Mouse (Mus musculus) CH12.LX (cell line): ENCODE measurements around the gene Ptprf. TPM values are rescaled to one million over a fixed set of nuclear protein-coding genes. Genes with fewer than 3 reads are reported as not detected.

Experiments used
- DNase-seq: peaks from one replicate; pipeline ENCODE4 v3.0.0-alpha.2; 2013; ENCODE audit errors: extremely low read depth
- H3K27ac ChIP-seq: 2 replicates; pipeline ENCODE4 v1.5.1; 2012; ENCODE audit warnings: low read depth, mild to moderate bottlenecking, control low read depth, moderate library complexity; ENCODE audit not compliant: insufficient read depth
- H3K27me3 ChIP-seq: replicated peaks from 2 replicates; pipeline ENCODE3; 2012; ENCODE audit warnings: inconsistent platforms
- H3K36me3 ChIP-seq, 2 experiments: replicated peaks in 1 of 2; 2 replicates each; pipeline versions ENCODE3 to v1.6.1; 2012; ENCODE audit warnings: inconsistent platforms in 1 of 2, low read length in 1 of 2, mild to moderate bottlenecking in 1 of 2, mixed read lengths in 1 of 2, moderate library complexity in 1 of 2; ENCODE audit not compliant: control insufficient read depth in 1 of 2, insufficient read depth in 1 of 2
- H3K4me1 ChIP-seq, 2 experiments: 2 replicates each; pipeline ENCODE4 v1.6.1; 2012; ENCODE audit warnings: inconsistent platforms in 1 of 2, moderate library complexity in 1 of 2; ENCODE audit not compliant: insufficient read depth in 2 of 2, control insufficient read depth in 1 of 2
- H3K4me2 ChIP-seq: 2 replicates; pipeline ENCODE4 v1.6.1; 2012; ENCODE audit warnings: low read depth, mild to moderate bottlenecking, control low read depth; ENCODE audit not compliant: poor library complexity, insufficient read depth, severe bottlenecking
- H3K4me3 ChIP-seq, 3 experiments: fragments of 150-350 bp in 1 of 3; sonication (generic) in 1 of 3; replicated peaks in 1 of 3; 2 replicates each; pipeline versions ENCODE3 to v1.5.1; 2011 to 2012; ENCODE audit warnings: low read depth in 2 of 3, low read length in 2 of 3, mild to moderate bottlenecking in 2 of 3, moderate library complexity in 2 of 3, control low read depth in 1 of 3, improper control_type of control experiment in 1 of 3, inconsistent platforms in 1 of 3, mixed read lengths in 1 of 3; ENCODE audit not compliant: poor library complexity in 1 of 3
- H3K79me2 ChIP-seq: replicated peaks from 2 replicates; pipeline ENCODE4 v1.6.1; 2012; ENCODE audit warnings: mild to moderate bottlenecking, moderate library complexity; ENCODE audit not compliant: control insufficient read depth, poor library complexity, insufficient read depth, severe bottlenecking; ENCODE audit errors: extremely low read depth
- H3K9ac ChIP-seq: 2 replicates; pipeline ENCODE4 v1.6.1; 2012; ENCODE audit warnings: low read depth, mild to moderate bottlenecking, control low read depth, moderate library complexity; ENCODE audit not compliant: insufficient read depth
- H3K9me3 ChIP-seq: replicated peaks from 2 replicates; pipeline ENCODE3; 2012; ENCODE audit warnings: low read length, inconsistent platforms, mixed read lengths
- BHLHE40 ChIP-seq: IDR thresholded peaks from 2 replicates; pipeline ENCODE4 v1.6.1; 2011; ENCODE audit warnings: mild to moderate bottlenecking, low read depth, low read length, improper control_type of control experiment
- CHD2 ChIP-seq: IDR thresholded peaks from 2 replicates; pipeline ENCODE4 v1.6.1; 2011; ENCODE audit warnings: low read length, improper control_type of control experiment
- CTCF ChIP-seq, 2 experiments: IDR thresholded peaks in 1 of 2; conservative IDR thresholded peaks in 1 of 2; 2 replicates each; pipeline ENCODE4 v1.5.1; 2011 to 2012; ENCODE audit warnings: low read depth in 2 of 2, low read length in 2 of 2, improper control_type of control experiment in 1 of 2, inconsistent platforms in 1 of 2, mild to moderate bottlenecking in 1 of 2, moderate library complexity in 1 of 2
- ELF1 ChIP-seq: IDR thresholded peaks from 2 replicates; pipeline ENCODE4 v1.6.1; 2014; ENCODE audit warnings: low read depth, mild to moderate bottlenecking, inconsistent platforms, low read length, improper control_type of control experiment
- EP300 ChIP-seq: IDR thresholded peaks from 2 replicates; pipeline ENCODE4 v1.6.1; 2011; ENCODE audit warnings: low read length, improper control_type of control experiment
- ETS1 ChIP-seq: conservative IDR thresholded peaks from 2 replicates; pipeline ENCODE4 v1.6.1; 2012; ENCODE audit warnings: low read depth, mild to moderate bottlenecking, inconsistent platforms, low read length, improper control_type of control experiment, moderate library complexity
- KAT2A ChIP-seq: IDR thresholded peaks from 2 replicates; pipeline ENCODE4 v1.6.1; 2012; ENCODE audit warnings: low read length, improper control_type of control experiment, inconsistent platforms; ENCODE audit not compliant: insufficient replicate concordance
- MAFK ChIP-seq: IDR thresholded peaks from 2 replicates; pipeline ENCODE4 v1.6.1; 2011; ENCODE audit warnings: low read length, improper control_type of control experiment; ENCODE audit not compliant: insufficient replicate concordance
- MAZ ChIP-seq: IDR thresholded peaks from 2 replicates; pipeline ENCODE4 v1.6.1; 2012; ENCODE audit warnings: low read depth, mild to moderate bottlenecking, inconsistent platforms, low read length, improper control_type of control experiment, moderate library complexity
- NELFE ChIP-seq: IDR thresholded peaks from 2 replicates; pipeline ENCODE4 v1.6.1; 2011; ENCODE audit warnings: low read depth, low read length, improper control_type of control experiment
- POLR2A ChIP-seq: IDR thresholded peaks from 2 replicates; pipeline ENCODE4 v1.6.1; 2011; ENCODE audit warnings: low read depth, mild to moderate bottlenecking, improper control_type of control experiment, low read length
- POLR2AphosphoS2 ChIP-seq: IDR thresholded peaks from 2 replicates; pipeline ENCODE4 v1.6.1; 2011; ENCODE audit warnings: low read depth, low read length, improper control_type of control experiment
- RAD21 ChIP-seq: IDR thresholded peaks from 2 replicates; pipeline ENCODE4 v1.6.1; 2011; ENCODE audit warnings: low read depth, mild to moderate bottlenecking, low read length, improper control_type of control experiment, moderate library complexity
- RCOR1 ChIP-seq: conservative IDR thresholded peaks from 2 replicates; pipeline ENCODE4 v1.6.1; 2012; ENCODE audit warnings: low read depth, mild to moderate bottlenecking, inconsistent platforms, low read length, improper control_type of control experiment
- SIN3A ChIP-seq: IDR thresholded peaks from 2 replicates; pipeline ENCODE4 v1.6.1; 2012; ENCODE audit warnings: low read length, improper control_type of control experiment, inconsistent platforms
- SMC3 ChIP-seq: IDR thresholded peaks from 2 replicates; pipeline ENCODE4 v1.6.1; 2011; ENCODE audit warnings: low read depth, low read length, improper control_type of control experiment
- TBP ChIP-seq: conservative IDR thresholded peaks from 2 replicates; pipeline ENCODE4 v1.6.1; 2011; ENCODE audit warnings: low read depth, low read length, improper control_type of control experiment
- TCF12 ChIP-seq: IDR thresholded peaks from 2 replicates; pipeline ENCODE4 v1.6.1; 2014; ENCODE audit warnings: low read depth, mild to moderate bottlenecking, inconsistent platforms, low read length, improper control_type of control experiment
- UBTF ChIP-seq: IDR thresholded peaks from 2 replicates; pipeline ENCODE4 v1.6.1; 2012; ENCODE audit warnings: low read depth, mild to moderate bottlenecking, inconsistent platforms, low read length, improper control_type of control experiment, moderate library complexity
- USF1 ChIP-seq: IDR thresholded peaks from 2 replicates; pipeline ENCODE4 v1.6.1; 2014; ENCODE audit warnings: low read depth, mild to moderate bottlenecking, inconsistent platforms, low read length, improper control_type of control experiment
- USF2 ChIP-seq: conservative IDR thresholded peaks from 2 replicates; pipeline ENCODE4 v1.6.1; 2011; ENCODE audit warnings: low read depth, low read length, improper control_type of control experiment
- ZC3H11A ChIP-seq: IDR thresholded peaks from 2 replicates; pipeline ENCODE4 v1.6.1; 2012; ENCODE audit warnings: low read depth, mild to moderate bottlenecking, inconsistent platforms, low read length, improper control_type of control experiment
- ZKSCAN1 ChIP-seq: IDR thresholded peaks from 2 replicates; pipeline ENCODE4 v1.6.1; 2012; ENCODE audit warnings: low read depth, inconsistent platforms, low read length, improper control_type of control experiment, borderline replicate concordance
- ZMIZ1 ChIP-seq: IDR thresholded peaks from 2 replicates; pipeline ENCODE4 v1.6.1; 2012; ENCODE audit warnings: low read depth, mild to moderate bottlenecking, inconsistent platforms, low read length, improper control_type of control experiment
- ZNF384 ChIP-seq: IDR thresholded peaks from 2 replicates; pipeline ENCODE4 v1.6.1; 2012; ENCODE audit warnings: low read depth, low read length, improper control_type of control experiment, inconsistent platforms
- dilution Hi-C: fragments of 300-500 bp; cut with MboI; formaldehyde crosslinking; loops from 2 replicates; pipeline ENCODE4 v1.14.3; 2020; ENCODE audit warnings: low sequenced_read_pairs; ENCODE audit not compliant: extremely low pct_unique_long_range_greater_than_20kb, extremely low pct_ligation_motif_present
- in situ Hi-C: fragments of 300-500 bp; cut with MboI; formaldehyde crosslinking; loops from 3 replicates; pipeline ENCODE4 v1.14.3; 2019; ENCODE audit warnings: low sequenced_read_pairs, low pct_ligation_motif_present, low pct_unique_long_range_greater_than_20kb, mixed read lengths
- polyA plus RNA-seq: library from polyadenylated mRNA; unstranded; fragments of >175 nt; gene quantifications from 2 replicates; pipeline ENCODE4 v1.2.1, GENCODE M21; 2012; ENCODE audit warnings: low read depth; ENCODE audit not compliant: insufficient read length
- total RNA-seq, 2 experiments: library from RNA; depleted of rRNA; stranded (reverse); fragments of 300-350 nt in 1 of 2; fragments of >200 nt in 1 of 2; gene quantifications; 2 replicates each; pipeline ENCODE4 v1.2.3; 2012 to 2014

Ptprf gene
- total and polyA plus RNA-seq, 3 experiments: 0.11 to 0.21 TPM; not detected in 1

- no peak overlapping the region for H3K27ac ChIP-seq
- H3K4me1 ChIP-seq: no peaks in the 10 kb centered on the region
- H3K4me2 ChIP-seq: no peak overlapping the region
- no peak overlapping the region for H3K4me3 ChIP-seq
- no peak for TF ChIP-seq MAZ
- no peak for TF ChIP-seq SMC3
- TF ChIP-seq BHLHE40: no peak
- no peak for TF ChIP-seq NELFE
- TF ChIP-seq USF1: no peak
- no peak for TF ChIP-seq ZC3H11A
- TF ChIP-seq KAT2A: no peak
- TF ChIP-seq SIN3A: no peak
- no peak for TF ChIP-seq ZNF384
- TF ChIP-seq TCF12: no peak
- TF ChIP-seq CTCF (conservative IDR thresholded peaks at IDR 0.05 in 1 of 2, IDR thresholded peaks at IDR 0.05 in 1 of 2; ENCODE audit: low read depth in 2 of 2, low read length in 2 of 2): no peak
- TF ChIP-seq POLR2AphosphoS2: no peak
- no peak for TF ChIP-seq POLR2A
- TF ChIP-seq ELF1: no peak
- TF ChIP-seq UBTF: no peak
- no peak for TF ChIP-seq ZMIZ1
- no peak for TF ChIP-seq RCOR1
- TF ChIP-seq MAFK: no peak
- no peak for TF ChIP-seq ETS1
- peaks cover 5% of the 10 kb centered on the region for H3K27me3 ChIP-seq
- no peaks in the 10 kb centered on the region for H3K36me3 ChIP-seq
- H3K79me2 ChIP-seq: no peaks in the 10 kb centered on the region
- no peak overlapping the region for H3K9ac ChIP-seq
- dilution Hi-C loops: no loop called here
- no peaks in the 10 kb centered on the region for H3K9me3 ChIP-seq
- DNase-seq: no peak
- in situ Hi-C loops: no loop called here
Measured at GRCm38 (mm10) chr4:118198606-118199005, 92.6 kb downstream of the Ptprf start.

DNA sequence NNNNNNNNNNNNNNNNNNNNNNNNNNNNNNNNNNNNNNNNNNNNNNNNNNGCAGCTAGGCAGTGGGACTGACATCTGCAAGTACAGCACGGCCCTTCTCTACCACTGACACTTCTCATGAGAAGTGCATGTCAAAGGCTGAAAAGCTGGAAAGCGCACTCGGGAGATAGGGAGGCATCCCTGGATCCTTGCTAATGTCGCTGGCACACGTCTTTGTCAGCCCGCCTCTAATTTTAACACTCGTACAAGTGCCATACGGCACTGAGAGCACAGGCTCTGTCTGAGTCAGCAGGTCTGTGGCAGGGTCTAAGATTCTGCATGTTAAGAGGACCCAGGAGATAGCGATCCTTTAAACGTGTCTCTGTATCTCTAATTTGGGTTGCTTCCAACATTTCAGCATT, 95.0 kb downstream of the Ptprf start:
- TF ChIP-seq EP300: no peak
- TF ChIP-seq ZNF384: no peak
- TF ChIP-seq NELFE: no peak
- no peak for TF ChIP-seq MAFK
- no peak for TF ChIP-seq TCF12
- no peak for TF ChIP-seq RAD21
- no peak for TF ChIP-seq CHD2
- TF ChIP-seq POLR2AphosphoS2: no peak
- no peak for TF ChIP-seq SMC3
- TF ChIP-seq KAT2A: no peak
- TF ChIP-seq RCOR1: no peak
- TF ChIP-seq TBP: no peak
- no peak for TF ChIP-seq USF1
- TF ChIP-seq ZKSCAN1: no peak
- no peak for TF ChIP-seq CTCF (conservative IDR thresholded peaks at IDR 0.05 in 1 of 2, IDR thresholded peaks at IDR 0.05 in 1 of 2; ENCODE audit: low read depth in 2 of 2, low read length in 2 of 2)
- no peak for TF ChIP-seq USF2
- TF ChIP-seq ZMIZ1: no peak
- Histone ChIP-seq H3K9me3 (no peaks in the 10 kb centered on the region), H3K27ac (no peak overlapping the region), H3K36me3 (no peaks in the 10 kb centered on the region), H3K4me1 (no peaks in the 10 kb centered on the region), H3K9ac (no peak overlapping the region), H3K27me3 (peaks cover 12% of the 10 kb centered on the region), H3K4me3 (no peak overlapping the region), H3K4me2 (no peak overlapping the region), H3K79me2 (no peaks in the 10 kb centered on the region)
- in situ Hi-C loops: no loop called here
- no peak for DNase-seq
- dilution Hi-C loops: no loop called here
